Mouse (Mus musculus) heart, embryonic 15.5 days (tissue): ENCODE measurements around the gene Entpd7. TPM values are rescaled to one million over a fixed set of nuclear protein-coding genes. Genes with fewer than 3 reads are reported as not detected.

Experiments used
- ATAC-seq: fragments of 200-750 bp; cut with Nextera tagmentation; replicated peaks from 2 replicates; pipeline ENCODE4 v1.8.0; 2017; ENCODE audit warnings: low read depth, moderate TSS enrichment; ENCODE audit not compliant: insufficient number of reproducible peaks, insufficient read depth, low FRiP score
- H3K27ac ChIP-seq: fragments of 300-500 bp; sonication (generic); 2 replicates; pipeline ENCODE4 v1.5.1; 2015; ENCODE audit warnings: mild to moderate bottlenecking, inconsistent platforms
- H3K27me3 ChIP-seq: fragments of 300-500 bp; sonication (generic); 2 replicates; pipeline ENCODE4 v1.6.1; 2015; ENCODE audit warnings: inconsistent platforms
- H3K36me3 ChIP-seq: fragments of 300-500 bp; sonication (generic); 2 replicates; pipeline ENCODE4 v1.6.1; 2015; ENCODE audit warnings: mild to moderate bottlenecking, inconsistent platforms
- H3K4me1 ChIP-seq: fragments of 300-500 bp; sonication (generic); replicated peaks from 2 replicates; pipeline ENCODE4 v1.6.1; 2015; ENCODE audit warnings: inconsistent platforms
- H3K4me2 ChIP-seq: fragments of 300-500 bp; sonication (generic); 2 replicates; pipeline ENCODE4 v1.6.1; 2015; ENCODE audit warnings: inconsistent platforms, mild to moderate bottlenecking, moderate library complexity
- H3K4me3 ChIP-seq: fragments of 300-500 bp; sonication (generic); 2 replicates; pipeline ENCODE4 v1.5.1; 2015; ENCODE audit warnings: mild to moderate bottlenecking, inconsistent platforms
- H3K9ac ChIP-seq: fragments of 300-500 bp; sonication (generic); 2 replicates; pipeline ENCODE4 v1.6.1; 2015; ENCODE audit warnings: mild to moderate bottlenecking, inconsistent platforms
- H3K9me3 ChIP-seq: fragments of 300-500 bp; sonication (generic); replicated peaks from 2 replicates; pipeline ENCODE4 v1.6.1; 2016; ENCODE audit warnings: inconsistent platforms
- WGBS: fragments of 180-500 bp; shearing (Covaris S2); methylation state at CpG from one replicate; pipeline ENCODE4 v1.1.7; 2015; ENCODE audit warnings: mixed read lengths; 5-methylcytosine and 5-hydroxymethylcytosine counted together
- polyA plus RNA-seq: library from polyadenylated mRNA; unstranded; fragments of >200 nt; fragmentation: Nextera tagmentation; extraction: Ambion mirVana; gene quantifications from 2 replicates; pipeline ENCODE4 v1.2.1, GENCODE M21; 2015

The Entpd7 gene
- 4.1 and 6.0 TPM in 2 replicates for polyA plus RNA-seq

- Histone ChIP-seq H3K27me3 (no peaks in the 10 kb centered on the region), H3K4me2 (peak within 1 kb of the TSS; percentile 84), H3K9ac (peak within 1 kb of the TSS; percentile 82), H3K4me3 (peak within 1 kb of the TSS; percentile 76), H3K4me1 (peaks cover 6% of the 10 kb centered on the region; the same call in 1 of the 2 replicates), H3K36me3 (no peaks in the 10 kb centered on the region), H3K27ac (peak within 1 kb of the TSS; percentile 36; the same call in 1 of the 2 replicates), H3K9me3 (no peaks in the 10 kb centered on the region)
- under 1% methylated on average over 60 of the region's 60 CpGs for WGBS
- ATAC-seq, result peak; percentile 100
Measured at GRCm38 (mm10) chr19:43689419-43690246, at the start of gene Entpd7. TSS of gene Entpd7 (plus strand) at chr19:43689672.

- no peak for ATAC-seq
- Histone ChIP-seq H3K4me2 (no peak overlapping the region), H3K4me3 (no peak overlapping the region), H3K9me3 (no peaks in the 10 kb centered on the region), H3K4me1 (no peaks in the 10 kb centered on the region), H3K9ac (no peak overlapping the region), H3K27ac (no peak overlapping the region), H3K27me3 (peaks cover 15% of the 10 kb centered on the region; the same call in 1 of the 2 replicates), H3K36me3 (no peaks in the 10 kb centered on the region)
- 55% methylated on average over 11 of the region's 11 CpGs for WGBS
Measured at GRCm38 (mm10) chr19:43641833-43642232, 47.6 kb upstream of the Entpd7 start.

GRCm38 (mm10) chr19:43642843-43643242 lies 46.6 kb upstream of the Entpd7 start:
- Histone ChIP-seq H3K4me1 (no peaks in the 10 kb centered on the region), H3K27me3 (peaks cover 15% of the 10 kb centered on the region; the same call in 1 of the 2 replicates), H3K4me3 (no peak overlapping the region), H3K4me2 (no peak overlapping the region), H3K9ac (no peak overlapping the region), H3K36me3 (no peaks in the 10 kb centered on the region), H3K9me3 (no peaks in the 10 kb centered on the region), H3K27ac (no peak overlapping the region)
- 67% methylated on average over 9 of the region's 9 CpGs for WGBS
- no peak for ATAC-seq

GRCm38 (mm10) chr19:43645508-43645907 lies 44.0 kb upstream of the Entpd7 start:
- Histone ChIP-seq H3K27me3 (peaks cover 16% of the 10 kb centered on the region; the same call in 1 of the 2 replicates), H3K9me3 (no peaks in the 10 kb centered on the region), H3K4me1 (no peaks in the 10 kb centered on the region), H3K4me2 (no peak overlapping the region), H3K36me3 (no peaks in the 10 kb centered on the region), H3K27ac (no peak overlapping the region), H3K9ac (no peak overlapping the region), H3K4me3 (no peak overlapping the region)
- ATAC-seq, result no peak
- WGBS, result 86% methylated on average over 9 of the region's 9 CpGs

- 44% methylated on average over 7 of the region's 7 CpGs for WGBS
Measured at GRCm38 (mm10) chr19:43646852-43647251, 42.6 kb upstream of the Entpd7 start.

GRCm38 (mm10) chr19:43647261-43647660 lies 42.2 kb upstream of the Entpd7 start:
- 76% methylated on average over 9 of the region's 9 CpGs for WGBS
- 0 out of 2 replicates have a peak, but pooled peaks cover 13% of the 10 kb centered on the region for H3K27me3 ChIP-seq
- ATAC-seq, result no peak
- no peak overlapping the region for H3K27ac ChIP-seq
- no peak overlapping the region for H3K4me2 ChIP-seq
- no peaks in the 10 kb centered on the region for H3K4me1 ChIP-seq
- no peak overlapping the region for H3K9ac ChIP-seq
- H3K36me3 ChIP-seq, result no peaks in the 10 kb centered on the region
- no peaks in the 10 kb centered on the region for H3K9me3 ChIP-seq
- H3K4me3 ChIP-seq, result no peak overlapping the region

More at GRCm38 (mm10) chr19:43646852-43647251, 42.6 kb upstream of the Entpd7 start:
- Histone ChIP-seq H3K4me3 (no peak overlapping the region), H3K4me2 (no peak overlapping the region), H3K27ac (no peak overlapping the region), H3K9ac (no peak overlapping the region), H3K4me1 (no peaks in the 10 kb centered on the region), H3K36me3 (no peaks in the 10 kb centered on the region), H3K9me3 (no peaks in the 10 kb centered on the region), H3K27me3 (peaks cover 16% of the 10 kb centered on the region; the same call in 1 of the 2 replicates)
- no peak for ATAC-seq

GRCm38 (mm10) chr19:43648343-43648742 lies 41.1 kb upstream of the Entpd7 start:
- Histone ChIP-seq H3K4me3 (no peak overlapping the region), H3K9ac (no peak overlapping the region), H3K4me2 (no peak overlapping the region), H3K27ac (no peak overlapping the region), H3K4me1 (no peaks in the 10 kb centered on the region), H3K9me3 (no peaks in the 10 kb centered on the region), H3K36me3 (no peaks in the 10 kb centered on the region), H3K27me3 (peaks cover 15% of the 10 kb centered on the region)
- ATAC-seq, result no peak
- 85% methylated on average over 4 of the region's 4 CpGs for WGBS

GRCm38 (mm10) chr19:43651241-43651785 lies 38.2 kb upstream of the Entpd7 start:
- Histone ChIP-seq H3K4me3 (no peak overlapping the region), H3K36me3 (no peaks in the 10 kb centered on the region), H3K4me1 (no peaks in the 10 kb centered on the region), H3K27ac (no peak overlapping the region), H3K9me3 (no peaks in the 10 kb centered on the region), H3K27me3 (peaks cover 23% of the 10 kb centered on the region), H3K4me2 (no peak overlapping the region), H3K9ac (no peak overlapping the region)
- WGBS, result 51% methylated on average over 8 of the region's 8 CpGs
- no peak for ATAC-seq

- Histone ChIP-seq H3K4me3 (no peak overlapping the region), H3K27ac (no peak overlapping the region), H3K27me3 (peaks cover 18% of the 10 kb centered on the region), H3K4me1 (no peaks in the 10 kb centered on the region), H3K9me3 (no peaks in the 10 kb centered on the region), H3K36me3 (no peaks in the 10 kb centered on the region), H3K4me2 (no peak overlapping the region), H3K9ac (no peak overlapping the region)
- WGBS, result 38% methylated on average over 11 of the region's 11 CpGs
- ATAC-seq, result no peak
Measured at GRCm38 (mm10) chr19:43655735-43656492, 33.6 kb upstream of the Entpd7 start.

- no peak for ATAC-seq
- Histone ChIP-seq H3K4me3 (no peak overlapping the region), H3K4me1 (no peaks in the 10 kb centered on the region), H3K9me3 (no peaks in the 10 kb centered on the region), H3K36me3 (peaks cover 17% of the 10 kb centered on the region), H3K27ac (no peak overlapping the region), H3K27me3 (no peaks in the 10 kb centered on the region), H3K9ac (no peak overlapping the region), H3K4me2 (no peak overlapping the region)
- 77% methylated on average over 6 of the region's 6 CpGs for WGBS
Measured at GRCm38 (mm10) chr19:43659632-43660031, 29.8 kb upstream of the Entpd7 start.

GRCm38 (mm10) chr19:43660774-43661173 lies 28.7 kb upstream of the Entpd7 start:
- Histone ChIP-seq H3K9me3 (no peaks in the 10 kb centered on the region), H3K4me2 (no peak overlapping the region), H3K9ac (no peak overlapping the region), H3K36me3 (peaks cover 17% of the 10 kb centered on the region), H3K4me1 (no peaks in the 10 kb centered on the region), H3K27ac (no peak overlapping the region), H3K4me3 (no peak overlapping the region), H3K27me3 (no peaks in the 10 kb centered on the region)
- 76% methylated on average over 9 of the region's 9 CpGs for WGBS
- ATAC-seq, result no peak
